12 mouse cellular contexts compared by ENCODE assay signal in genomic region chr2:173993431-173993955, GRCm38 (mm10).
DNase-seq lines count a peak whose midpoint lies in the region; ATAC-seq and TF ChIP-seq lines count a peak whose summit lies in the region.
"Had no signal": no experiment of that assay in that cellular context is flagged by ENCODE, and none has a peak within 500 bp of the region (broad histone marks: within the 10 kb centered on the region; RNA-seq: fewer than 3 reads in every experiment).

No protein-coding gene starts in this region.

- H3K9ac ChIP-seq in heart, embryonic 12.5 days: no peak overlapping the region
- no peak overlapping the region for H3K9ac ChIP-seq in limb, embryonic 12.5 days (replicated peaks)
- H3K9ac ChIP-seq in liver, embryonic 12.5 days: no peak overlapping the region

- peaks cover 31% of the 10 kb centered on the region for H3K4me1 ChIP-seq in heart, embryonic 10.5 days
- peaks cover 13% of the 10 kb centered on the region for H3K4me1 ChIP-seq in heart, embryonic 12.5 days (replicated peaks)
- H3K4me1 ChIP-seq in limb, embryonic 12.5 days (replicated peaks): peaks cover 33% of the 10 kb centered on the region
- H3K4me1 ChIP-seq in liver, embryonic 12.5 days: no peaks in the 10 kb centered on the region

- no peaks in the 10 kb centered on the region for H3K27me3 ChIP-seq in heart, embryonic 10.5 days (ENCODE audit: insufficient read depth, poor library complexity, severe bottlenecking)
- H3K27me3 ChIP-seq in heart, embryonic 12.5 days (replicated peaks): no peaks in the 10 kb centered on the region
- no peaks in the 10 kb centered on the region for H3K27me3 ChIP-seq in limb, embryonic 12.5 days
- no peaks in the 10 kb centered on the region for H3K27me3 ChIP-seq in liver, embryonic 12.5 days (replicated peaks)

- H3K36me3 ChIP-seq in heart, embryonic 10.5 days: no peaks in the 10 kb centered on the region
- no peaks in the 10 kb centered on the region for H3K36me3 ChIP-seq in heart, embryonic 12.5 days
- no peaks in the 10 kb centered on the region for H3K36me3 ChIP-seq in limb, embryonic 12.5 days
- no peaks in the 10 kb centered on the region for H3K36me3 ChIP-seq in liver, embryonic 12.5 days

- H3K9me3 ChIP-seq in heart, embryonic 10.5 days: no peaks in the 10 kb centered on the region
- H3K9me3 ChIP-seq in heart, embryonic 12.5 days (replicated peaks): no peaks in the 10 kb centered on the region; the same call in 1 of the 2 replicates
- H3K9me3 ChIP-seq in limb, embryonic 12.5 days: 0 out of 2 replicates have a peak, but pooled peaks cover 2% of the 10 kb centered on the region
- H3K9me3 ChIP-seq in liver, embryonic 12.5 days (replicated peaks): 0 out of 2 replicates have a peak, but pooled peaks cover 3% of the 10 kb centered on the region

- intact Hi-C loops in left cerebral cortex, adult 2 months (cut with DNase I): no loop called here

- no peak for TF ChIP-seq CTCF in left cerebral cortex, adult 2 months (IDR thresholded peaks at IDR 0.05)

- H3K4me3 ChIP-seq in heart, embryonic 10.5 days: no peak overlapping the region
- H3K4me3 ChIP-seq in heart, embryonic 12.5 days: no peak overlapping the region
- no peak overlapping the region for H3K4me3 ChIP-seq in left cerebral cortex, adult 2 months
- no peak overlapping the region for H3K4me3 ChIP-seq in limb, embryonic 12.5 days (replicated peaks)
- H3K4me3 ChIP-seq in liver, embryonic 12.5 days: no peak overlapping the region

- 0 out of 2 replicates have a peak overlapping the region, but pooled peaks have one; percentile 31 for H3K27ac ChIP-seq in heart, embryonic 10.5 days
- no peak overlapping the region for H3K27ac ChIP-seq in heart, embryonic 12.5 days (ENCODE audit: poor library complexity, severe bottlenecking)
- no peak overlapping the region for H3K27ac ChIP-seq in left cerebral cortex, adult 2 months
- H3K27ac ChIP-seq in limb, embryonic 12.5 days: 0 out of 2 replicates have a peak overlapping the region, but pooled peaks have one; percentile 29
- H3K27ac ChIP-seq in liver, embryonic 12.5 days: no peak overlapping the region
- H3K27ac ChIP-seq: macrophage had no signal

- 75% methylated on average over 5 of the region's 5 CpGs for WGBS in heart, embryonic 10.5 days
- 73% methylated on average over 5 of the region's 5 CpGs for whole genome bisulfite sequencing in heart, embryonic 12.5 days
- WGBS in limb, embryonic 12.5 days: 79% methylated on average over 5 of the region's 5 CpGs
- WGBS in liver, embryonic 12.5 days (ENCODE audit: insufficient replicate concordance): 65% methylated on average over 5 of the region's 5 CpGs

- no peak for DNase-seq in heart, embryonic 10.5 days (ENCODE audit: low spot score)
- DNase-seq in left cerebral cortex, adult 2 months (ENCODE audit: extremely low spot score in 1 of 2, low spot score in 2 of 2): peak; percentile 14 to 28
- DNase-seq in left cerebral cortex, adult 11 months (ENCODE audit: low spot score): no peak
- peak; percentile 52 for DNase-seq in Muller cell, postnatal 12 days (ENCODE audit: inconsistent ontology term)
- no peak for DNase-seq in urinary bladder, adult 2 months (ENCODE audit: low spot score)
- DNase-seq: adrenal gland, postnatal 10 days; cerebellum, adult 9-11 months; thymus, postnatal 25 days had no signal

- no peak for ATAC-seq in heart, embryonic 12.5 days (ENCODE audit: insufficient number of reproducible peaks, low FRiP score)
- no peak for ATAC-seq in limb, embryonic 12.5 days (ENCODE audit: insufficient number of reproducible peaks, insufficient read depth, low FRiP score, low TSS enrichment, low read depth)
- no peak for ATAC-seq in liver, embryonic 12.5 days

- no peak overlapping the region for H3K4me2 ChIP-seq in heart, embryonic 12.5 days
- no peak overlapping the region for H3K4me2 ChIP-seq in limb, embryonic 12.5 days
- H3K4me2 ChIP-seq in liver, embryonic 12.5 days: no peak overlapping the region

Comparison
In these comparisons a context has a peak if more than half of its experiments do, and no peak if none do; other contexts are left out.
1. DNase-seq: peak in left cerebral cortex, adult 2 months (2 of 2) and Muller cell, postnatal 12 days (single experiment); none in heart, embryonic 10.5 days (single experiment), left cerebral cortex, adult 11 months (single experiment) and urinary bladder, adult 2 months (single experiment).
2. H3K27ac ChIP-seq: peak in heart, embryonic 10.5 days (single experiment) and limb, embryonic 12.5 days (single experiment); none in heart, embryonic 12.5 days (single experiment), left cerebral cortex, adult 2 months (single experiment) and liver, embryonic 12.5 days (single experiment).